Mouse (Mus musculus) ES-Bruce4 (cell line): ENCODE data around the gene Ngrn.

Source experiments
- CTCF ChIP-seq: IDR thresholded peaks from one replicate; pipeline ENCODE4 v1.8.1; 2011; ENCODE audit warnings: low read depth, low read length
- POLR2A ChIP-seq: IDR thresholded peaks from one replicate; pipeline ENCODE4 v1.8.1; 2011; ENCODE audit warnings: low read length; ENCODE audit not compliant: insufficient read depth

DNA sequence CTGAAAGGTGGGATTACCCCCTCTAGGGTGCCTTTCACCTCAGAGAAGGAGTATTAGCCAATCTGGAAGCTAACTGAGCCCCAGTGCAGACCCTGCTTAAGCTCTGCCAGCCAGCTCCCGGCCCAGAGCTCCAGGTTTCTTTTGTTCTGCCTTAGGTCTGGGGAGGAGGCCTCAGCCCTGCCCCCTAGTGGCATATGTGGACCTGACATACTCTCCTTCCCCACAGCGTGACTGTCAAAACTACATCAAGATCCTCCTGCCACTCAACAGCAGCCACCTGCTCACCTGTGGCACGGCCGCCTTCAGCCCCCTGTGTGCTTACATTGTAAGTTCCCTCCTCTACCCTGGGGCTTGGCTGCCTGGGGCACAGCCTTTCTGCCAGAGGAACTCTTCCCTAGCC lies 45.6 kb upstream of the Ngrn start:
- TF ChIP-seq POLR2A (no peak), CTCF (peak; percentile 90)
